Mouse (Mus musculus): ENCODE results near the gene Slc35g3.

The Slc35g3 gene

DNA sequence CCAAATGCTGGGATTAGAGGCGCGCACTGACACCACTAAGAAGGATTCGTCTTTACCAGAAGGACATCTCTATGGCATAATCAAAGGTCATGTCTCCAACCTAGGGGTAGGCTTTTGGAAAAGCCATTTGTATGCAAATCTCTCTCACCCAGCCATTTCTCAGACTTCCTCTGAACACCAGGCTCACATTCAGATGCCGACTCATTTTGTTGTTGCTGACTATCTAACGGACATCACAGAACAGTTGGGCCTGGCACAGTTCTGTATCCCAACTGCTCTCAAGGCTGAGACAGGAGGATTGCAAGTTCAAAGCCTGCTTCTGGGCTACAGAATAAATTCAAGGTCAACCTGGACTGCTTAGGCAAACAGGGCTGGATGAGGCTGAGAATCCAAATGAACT lies 25.5 kb upstream of the Slc35g3 start:
- DNase-seq (ENCODE audit: low read depth, low spot score) = no peak

DNA sequence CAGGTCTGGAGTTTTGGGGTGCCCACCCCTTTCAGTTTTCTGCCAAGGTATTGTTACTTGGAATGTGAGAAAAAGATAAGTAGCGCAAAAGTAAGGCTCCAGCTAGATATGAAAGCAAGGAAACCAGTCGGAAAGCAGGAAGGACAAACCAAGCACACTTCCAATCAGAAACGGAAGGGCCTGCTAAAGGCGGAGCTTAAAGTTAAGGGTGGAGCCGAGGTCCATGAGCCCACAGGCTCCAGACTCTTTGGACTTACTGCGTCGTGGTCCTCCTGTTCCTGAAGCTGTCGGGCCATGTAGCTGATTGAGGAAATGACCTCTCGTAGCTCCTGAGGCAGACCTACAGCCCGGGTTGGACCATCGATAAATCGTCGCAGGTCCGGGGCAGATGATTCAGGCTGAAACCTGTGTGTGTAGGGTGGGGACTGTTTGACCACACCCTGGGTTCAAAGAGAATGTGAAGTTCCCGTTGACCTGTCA lies 23.1 kb upstream of the Slc35g3 start:
- no peak for DNase-seq (ENCODE audit: low read depth, low spot score)

DNA sequence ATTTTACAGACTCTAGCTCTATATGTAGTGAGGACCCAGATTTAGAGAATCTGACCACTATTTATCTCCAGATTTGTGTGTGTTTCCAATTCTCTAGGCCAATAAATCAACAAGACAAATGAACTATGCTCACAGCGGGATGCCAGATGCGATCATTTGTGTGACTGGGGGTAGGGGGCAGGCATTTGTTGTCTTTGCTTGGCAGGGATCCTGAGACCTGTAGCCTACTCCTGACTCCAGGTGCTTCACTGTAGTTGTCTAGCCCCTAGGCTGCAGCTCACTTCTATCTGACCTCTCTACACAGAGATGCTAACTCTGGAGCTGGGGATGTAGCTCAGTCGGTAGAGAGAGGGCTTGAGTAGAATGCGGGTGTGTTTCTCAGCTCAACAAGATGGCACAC lies 20.1 kb upstream of the Slc35g3 start:
- DNase-seq (ENCODE audit: low read depth, low spot score) = no peak

DNA sequence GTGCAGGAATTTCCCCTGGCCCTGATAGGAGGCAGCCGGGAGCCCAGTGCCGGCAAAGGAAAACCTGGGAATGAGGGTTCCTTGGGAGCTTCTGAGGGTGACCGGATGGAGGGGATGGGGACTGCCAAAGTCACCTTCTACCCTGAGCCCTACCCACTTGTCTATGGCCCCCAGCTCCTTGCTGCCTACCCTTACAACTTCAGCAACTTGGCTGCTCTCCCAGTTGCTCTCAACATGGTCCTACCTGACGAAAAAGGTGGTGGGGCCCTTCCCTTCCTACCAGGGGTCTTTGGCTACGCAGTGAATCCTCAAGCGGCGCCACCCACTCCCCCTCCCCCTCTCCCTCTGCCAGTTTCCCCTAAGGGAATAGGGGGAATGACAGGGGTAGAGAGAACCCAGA lies 17.2 kb upstream of the Slc35g3 start:
- DNase-seq (ENCODE audit: low read depth, low spot score) = no peak

DNA sequence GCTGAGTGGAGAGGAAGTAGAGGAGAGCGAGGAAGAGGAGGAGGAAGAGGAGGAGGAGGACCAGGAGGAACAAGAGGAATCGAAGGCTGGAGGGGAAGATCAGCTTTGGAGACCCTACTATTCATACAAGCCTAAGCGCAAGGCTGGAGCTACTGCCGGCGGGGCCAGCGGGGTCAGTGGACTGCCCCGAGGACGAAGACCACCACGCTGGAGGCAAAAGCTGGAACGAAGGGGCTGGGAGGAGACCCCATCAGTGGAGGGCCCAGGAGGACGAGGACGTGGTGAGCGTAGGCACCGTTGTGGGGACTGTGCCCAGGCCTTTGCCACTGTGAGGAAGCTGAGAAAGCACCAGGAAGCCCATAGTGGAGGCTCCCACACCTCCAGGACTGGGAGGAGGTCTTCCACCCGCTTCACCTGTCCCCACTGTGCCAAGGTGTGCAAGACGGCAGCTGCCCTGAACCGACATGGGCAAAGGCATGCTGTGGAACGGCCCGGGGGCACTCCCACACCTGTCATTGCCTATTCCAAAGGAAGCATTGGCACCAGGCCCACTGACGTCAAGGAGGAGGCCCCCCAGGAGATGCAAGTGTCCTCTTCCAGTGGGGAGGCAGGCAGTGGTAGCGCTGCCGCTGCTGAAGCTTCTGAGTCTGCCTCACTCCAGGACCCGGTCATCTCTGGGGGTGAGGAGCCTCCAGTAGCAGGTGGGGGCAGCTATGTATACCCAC lies 16.7 kb upstream of the Slc35g3 start:
- no peak for DNase-seq (ENCODE audit: low read depth, low spot score)

DNA sequence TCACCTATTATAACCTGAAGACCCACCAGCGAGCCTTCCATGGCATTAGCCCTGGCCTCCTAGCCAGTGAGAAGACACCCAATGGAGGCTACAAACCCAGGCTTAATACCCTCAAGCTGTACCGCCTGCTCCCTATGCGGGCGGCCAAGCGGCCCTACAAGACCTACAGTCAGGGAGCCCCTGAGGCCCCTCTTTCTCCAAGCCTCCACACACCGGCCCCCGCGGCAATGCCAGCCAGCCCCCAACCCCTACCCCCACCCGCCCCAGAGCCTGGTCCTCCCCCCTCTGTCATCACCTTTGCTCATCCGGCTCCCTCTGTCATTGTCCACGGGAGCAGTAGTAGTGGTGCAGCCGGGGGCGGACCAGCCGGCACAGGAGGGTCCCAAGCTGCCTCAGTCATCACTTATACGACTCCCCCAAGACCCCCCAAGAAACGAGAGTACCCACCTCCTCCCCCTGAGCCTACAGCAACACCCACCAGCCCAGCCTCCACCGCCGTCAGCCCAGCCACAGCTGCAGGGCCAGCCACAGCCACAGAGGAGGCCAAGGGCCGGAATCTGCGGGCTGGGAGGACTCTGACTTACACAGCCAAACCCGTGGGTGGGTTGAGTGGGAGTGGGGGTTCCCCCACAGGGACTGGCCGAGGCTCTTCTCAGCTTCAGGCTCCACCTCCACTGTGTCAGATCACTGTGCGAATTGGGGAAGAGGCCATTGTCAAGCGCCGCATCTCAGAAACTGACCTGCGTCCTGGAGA lies 15.9 kb upstream of the Slc35g3 start:
- DNase-seq (ENCODE audit: low read depth, low spot score) = no peak

DNA sequence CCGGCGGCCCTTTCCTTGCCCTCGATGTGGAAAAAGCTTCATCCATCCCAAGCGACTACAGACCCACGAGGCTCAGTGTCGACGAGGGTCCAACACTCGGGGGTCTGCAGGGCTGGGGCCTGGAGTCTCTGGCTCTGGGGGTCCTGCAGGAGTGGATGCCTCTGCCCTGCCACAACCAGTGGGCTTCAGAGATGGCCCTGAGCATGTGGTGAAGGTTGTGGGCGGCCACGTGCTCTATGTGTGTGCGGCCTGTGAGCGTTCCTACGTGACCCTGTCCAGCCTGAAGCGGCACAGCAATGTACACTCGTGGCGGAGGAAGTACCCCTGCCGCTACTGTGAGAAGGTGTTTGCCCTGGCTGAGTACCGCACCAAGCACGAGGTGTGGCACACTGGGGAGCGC lies 14.7 kb upstream of the Slc35g3 start:
- DNase-seq (ENCODE audit: low read depth, low spot score) = no peak

DNA sequence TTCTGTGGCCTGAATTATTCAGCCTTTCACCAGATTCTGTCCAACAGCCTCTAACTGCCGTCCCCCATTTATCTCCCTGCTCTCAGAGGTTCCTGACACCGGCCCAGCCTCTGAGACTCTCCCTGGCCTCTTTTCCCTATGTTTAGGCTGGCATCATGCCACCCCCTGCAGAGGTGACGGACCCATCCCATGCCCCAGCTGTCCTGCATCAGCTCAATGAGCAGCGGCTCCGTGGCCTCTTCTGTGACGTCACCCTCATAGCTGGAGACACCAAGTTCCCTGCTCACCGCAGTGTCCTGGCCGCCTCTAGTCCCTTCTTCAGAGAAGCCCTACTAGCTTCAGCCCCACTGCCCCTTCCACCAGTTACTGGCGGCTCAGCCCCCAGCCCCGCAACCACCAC lies 13.9 kb upstream of the Slc35g3 start:
- DNase-seq (ENCODE audit: low read depth, low spot score) = no peak

DNA sequence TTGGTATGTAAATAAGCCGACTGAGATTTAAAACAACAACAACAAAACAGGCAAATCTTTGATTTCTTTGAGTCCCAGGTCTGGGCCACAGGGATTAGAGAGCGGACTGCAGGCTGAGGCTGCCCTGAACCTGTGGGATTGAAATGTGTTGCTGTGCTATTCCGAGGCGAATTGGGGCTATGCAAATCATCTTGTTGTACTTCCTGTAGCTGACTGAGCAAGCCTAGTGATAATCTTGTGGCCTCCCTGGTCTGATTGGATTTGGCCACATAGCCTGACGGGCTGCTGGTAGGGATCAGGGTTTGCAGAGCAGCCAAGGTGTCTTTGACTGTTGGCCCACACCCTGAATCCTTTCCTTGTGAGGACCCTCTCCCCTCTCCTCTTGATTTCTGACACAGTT lies 13.2 kb upstream of the Slc35g3 start:
- no peak for DNase-seq (ENCODE audit: low read depth, low spot score)

DNA sequence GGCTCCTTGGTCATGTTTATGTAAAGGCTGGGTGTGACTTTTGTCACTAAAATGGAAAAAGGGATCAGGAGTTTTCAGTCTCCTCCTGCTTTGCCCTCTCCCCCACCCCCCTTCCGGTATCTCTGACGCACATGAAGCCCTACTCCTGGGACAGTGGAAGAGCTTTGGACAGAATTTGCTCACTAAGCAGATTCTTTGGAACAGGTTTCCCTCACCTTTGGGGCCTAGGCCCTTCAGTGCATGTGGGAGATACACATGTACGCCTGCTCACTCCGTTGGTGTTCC lies 5.8 kb upstream of the Slc35g3 start:
- no peak for DNase-seq (ENCODE audit: low read depth, low spot score)

DNA sequence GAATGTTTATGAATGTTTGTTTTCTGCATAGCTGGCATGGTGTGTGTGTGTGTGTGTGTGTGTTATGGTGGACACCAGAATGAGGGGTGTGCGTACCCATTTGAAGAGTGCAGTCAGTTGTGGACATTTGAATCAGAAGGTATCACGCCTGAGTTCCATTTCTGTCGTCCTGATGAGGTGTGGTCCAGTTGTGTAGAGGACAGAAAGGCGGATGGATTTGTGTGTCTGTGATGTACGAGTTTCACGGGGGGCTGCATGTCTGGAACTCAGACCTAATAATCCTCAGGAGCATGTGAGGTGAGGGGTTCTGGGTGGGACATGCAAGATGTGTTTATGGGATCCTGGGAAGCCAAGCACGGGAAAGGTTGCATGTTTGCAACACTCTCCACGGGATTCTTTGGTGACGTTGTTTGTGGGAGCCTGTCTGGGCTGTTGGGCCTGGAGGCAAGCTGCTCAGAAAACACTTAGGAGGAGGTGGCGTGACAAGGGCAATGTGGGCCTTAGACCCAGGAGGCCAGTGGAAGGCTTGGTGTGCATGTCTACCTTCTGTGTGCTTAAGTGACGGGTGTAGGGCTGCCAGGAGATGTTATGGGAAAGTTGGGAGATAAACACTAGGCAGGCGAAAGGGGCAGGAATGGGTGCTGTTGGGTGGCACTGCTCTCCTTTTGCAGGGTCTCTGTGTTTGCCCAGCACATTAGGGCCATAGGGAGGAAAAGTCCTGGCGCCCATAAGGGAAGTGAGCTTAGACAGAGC lies 5.3 kb upstream of the Slc35g3 start:
- no peak for DNase-seq (ENCODE audit: low read depth, low spot score)

DNA sequence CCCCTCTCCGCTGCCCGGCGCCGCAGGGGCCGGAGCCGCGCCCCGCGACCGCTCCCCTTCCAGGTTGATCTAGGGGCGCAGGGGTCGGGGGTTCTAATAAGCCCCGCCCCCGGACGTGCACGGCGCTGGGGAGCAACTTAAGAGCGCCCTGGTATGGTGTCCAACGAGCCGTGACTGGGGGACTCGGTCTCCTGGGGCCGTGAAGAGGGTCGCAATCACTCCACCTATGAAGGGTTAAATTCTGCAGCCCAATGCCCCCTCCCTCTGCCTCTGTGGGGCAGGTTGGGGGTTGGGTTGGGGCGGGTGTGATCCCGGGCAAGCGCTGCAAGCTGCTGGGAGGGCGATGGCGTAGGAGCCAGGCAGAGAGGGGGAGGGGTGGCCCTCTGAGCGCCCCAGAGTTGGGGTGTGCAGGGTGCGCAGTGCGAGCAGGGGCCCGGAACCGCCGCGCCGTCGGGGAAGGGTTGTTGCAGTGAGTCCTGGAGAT lies 4.4 kb upstream of the Slc35g3 start:
- peak; percentile 40 for DNase-seq (ENCODE audit: low read depth, low spot score)

DNA sequence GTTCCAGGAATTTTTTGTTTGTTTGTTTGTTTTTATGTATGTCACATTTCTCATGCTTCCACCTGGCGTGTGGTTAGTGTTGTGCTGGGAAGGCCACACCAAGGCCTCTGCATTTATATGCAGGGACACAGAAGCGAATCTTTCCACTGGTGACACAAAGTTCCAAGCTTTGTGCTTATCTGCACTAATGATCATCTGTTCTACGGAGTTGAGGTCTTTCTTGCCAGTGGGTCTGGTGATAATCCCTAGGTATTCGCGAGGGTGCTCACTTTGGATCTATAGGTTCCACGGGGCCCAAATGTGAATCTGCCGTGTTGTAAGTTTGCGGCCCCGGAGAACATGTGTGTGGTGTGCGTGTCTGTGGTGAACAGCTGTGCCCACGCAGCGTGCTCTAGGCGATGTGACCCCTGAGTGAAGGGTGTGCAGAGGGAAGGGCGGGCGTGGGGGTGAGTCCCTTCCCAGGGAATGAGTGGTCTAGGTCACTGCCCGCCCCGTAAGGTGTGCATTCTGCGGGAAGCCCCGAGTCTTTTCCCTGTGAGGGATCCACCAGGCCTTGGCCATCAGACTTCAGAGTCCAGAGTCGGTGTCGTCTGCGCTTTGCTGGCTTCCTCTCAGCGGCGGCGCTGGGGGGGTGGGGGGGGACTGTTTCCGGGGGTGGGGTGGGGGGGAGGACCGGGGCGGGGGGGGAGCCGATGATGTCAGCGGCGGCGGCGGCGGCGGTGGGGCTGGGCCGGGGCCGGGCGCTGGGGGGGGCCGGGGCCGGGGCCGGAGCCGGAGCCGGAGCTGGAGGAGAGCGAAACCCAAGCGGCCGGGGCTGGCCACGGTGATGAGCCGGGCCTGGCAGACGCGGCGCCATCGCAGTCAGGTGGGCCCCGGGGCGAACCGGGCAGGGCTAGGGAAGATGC lies 3.7 kb upstream of the Slc35g3 start, which contains the start of gene Zbtb4:
Gene Zbtb4, plus strand, starts transcription at position 692 of the 905 bp plus-strand sequence.
- DNase-seq (ENCODE audit: low read depth, low spot score) = peak; percentile 15

DNA sequence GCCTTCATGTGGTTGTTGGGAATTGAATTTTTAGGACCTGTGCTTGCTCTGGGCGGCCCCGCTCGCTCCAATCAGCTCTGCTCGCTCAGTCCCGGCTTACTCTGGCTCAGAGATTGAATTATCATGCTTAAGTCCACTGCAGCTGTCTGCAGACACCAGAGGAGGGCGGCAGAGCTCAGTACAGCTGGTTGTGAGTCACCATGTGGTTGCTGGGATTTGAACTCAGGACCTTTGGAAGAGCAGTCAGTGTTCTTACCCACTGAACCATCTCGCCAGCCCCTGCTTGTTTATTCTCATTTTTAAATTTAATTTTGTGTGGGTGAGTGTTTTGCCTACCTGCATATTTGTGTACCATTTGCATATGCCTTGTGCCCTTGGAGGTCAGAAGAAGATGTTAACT lies 1.8 kb upstream of the Slc35g3 start:
- peak; percentile 21 for DNase-seq (ENCODE audit: low read depth, low spot score)

DNA sequence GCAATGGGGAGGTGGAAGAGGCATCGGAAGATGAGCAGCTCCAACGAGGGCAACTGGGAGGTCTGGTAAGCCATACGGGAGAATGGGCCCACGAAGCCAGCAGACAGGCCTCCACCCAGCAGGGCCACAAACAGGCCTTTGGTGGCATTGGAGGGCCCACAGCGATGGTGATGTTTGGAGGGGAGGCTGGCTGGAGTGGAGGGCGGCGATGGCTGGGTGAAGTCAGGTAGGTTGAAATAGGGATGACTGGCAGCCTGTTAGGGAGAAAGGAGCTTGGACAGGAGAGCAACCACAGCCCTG lies 917 bp downstream of the Slc35g3 start:
- no peak for DNase-seq (ENCODE audit: low read depth, low spot score)

DNA sequence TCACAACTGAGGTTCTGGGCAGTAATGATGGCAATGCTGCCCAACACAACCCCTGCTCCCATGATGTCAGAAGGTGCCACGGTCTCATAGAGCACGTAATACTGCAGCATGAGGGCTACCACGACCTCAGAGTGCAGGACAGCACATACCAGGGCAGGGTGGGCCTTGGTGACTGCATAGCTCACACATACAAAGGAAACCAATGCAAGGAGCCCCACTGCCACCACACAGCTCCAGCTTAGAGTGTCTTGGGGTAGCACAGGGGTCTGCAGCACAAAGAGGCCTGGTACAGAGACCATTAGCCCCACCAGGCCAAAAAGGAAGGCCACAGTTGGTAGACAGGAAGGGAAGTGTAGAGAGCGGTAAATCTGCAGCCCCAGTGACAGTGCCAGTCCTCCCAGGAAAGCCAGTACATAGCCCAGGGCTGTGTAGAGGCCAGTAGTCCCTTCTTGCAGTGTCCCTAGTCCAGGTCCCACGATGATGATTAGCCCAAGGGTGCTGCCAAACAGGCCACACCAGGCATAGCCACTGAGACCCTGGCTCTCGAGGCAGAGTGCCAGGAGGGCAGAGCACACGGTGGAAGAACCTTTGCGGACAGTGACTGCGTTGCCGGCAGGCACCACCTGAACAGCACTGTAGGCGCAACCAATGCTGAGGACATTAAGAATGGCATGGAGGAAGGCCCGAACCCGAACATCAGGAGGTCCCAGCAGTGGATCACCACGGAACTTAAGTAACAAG lies 1.4 kb downstream of the Slc35g3 start:
- DNase-seq (ENCODE audit: low read depth, low spot score) = no peak

DNA sequence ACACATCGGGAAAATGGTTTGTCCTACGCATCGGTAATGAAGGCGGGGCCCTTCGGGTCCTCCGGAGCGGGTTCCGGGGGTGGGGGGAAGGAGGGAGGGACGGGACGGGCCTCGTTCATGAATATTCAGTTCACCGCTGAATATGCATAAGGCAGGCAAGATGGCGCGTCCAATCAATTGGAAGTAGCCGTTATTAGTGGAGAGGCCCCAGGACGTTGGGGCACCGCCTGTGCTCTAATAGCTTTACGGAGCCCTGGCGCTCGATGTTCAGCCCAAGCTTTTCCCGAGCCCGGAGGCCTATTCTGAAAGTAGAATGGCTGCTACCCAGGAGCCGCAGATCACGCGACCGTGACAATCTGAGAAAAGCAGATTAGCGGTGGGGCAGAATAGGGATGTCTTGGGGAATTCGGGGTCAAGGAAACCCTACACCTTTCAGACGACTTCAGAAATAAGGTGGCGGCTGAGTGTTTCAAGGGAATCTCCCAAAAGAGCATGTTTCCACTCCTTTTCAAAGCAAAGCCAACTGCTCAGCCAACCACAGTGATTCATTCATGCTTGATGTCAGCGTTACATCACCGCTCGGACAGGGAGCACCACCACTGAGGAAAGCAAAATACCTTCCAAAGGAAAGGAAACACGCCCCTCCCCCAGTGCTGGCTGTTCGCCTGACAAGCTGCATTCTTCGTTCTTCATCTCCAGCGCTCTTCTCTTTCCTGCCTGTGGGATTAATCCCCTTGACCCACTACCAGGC lies 2.6 kb downstream of the Slc35g3 start:
- peak; percentile 95 for DNase-seq (ENCODE audit: low read depth, low spot score)

DNA sequence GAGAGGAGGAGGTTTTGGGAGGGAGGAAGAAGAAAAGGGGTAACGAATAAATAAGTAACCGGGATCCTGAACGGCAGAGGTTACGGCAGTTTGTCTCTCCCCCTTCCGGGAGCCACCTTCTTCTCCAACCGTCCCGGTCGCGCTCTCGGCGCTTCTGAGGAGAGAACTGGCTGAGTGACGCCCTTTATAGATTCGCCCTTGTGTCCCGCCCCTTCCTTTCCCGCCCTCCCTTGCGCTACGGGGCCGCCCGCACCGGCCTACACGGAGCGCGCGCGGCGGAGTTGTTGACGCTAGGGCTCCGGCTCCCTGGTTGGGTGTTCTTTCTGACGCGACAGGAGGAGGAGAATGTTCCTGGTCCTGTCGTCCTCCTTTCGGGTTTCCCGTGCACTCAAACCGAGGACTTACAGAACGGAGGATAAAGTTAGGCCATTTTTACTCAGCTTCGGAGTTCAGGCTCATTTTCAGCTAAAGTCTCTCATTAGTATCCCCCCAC lies 3.2 kb downstream of the Slc35g3 start, which contains the start of gene Polr2a:
Gene Polr2a, minus strand, starts transcription at position 160 of the 493 bp plus-strand sequence.
- DNase-seq (ENCODE audit: low read depth, low spot score) = peak; percentile 98

DNA sequence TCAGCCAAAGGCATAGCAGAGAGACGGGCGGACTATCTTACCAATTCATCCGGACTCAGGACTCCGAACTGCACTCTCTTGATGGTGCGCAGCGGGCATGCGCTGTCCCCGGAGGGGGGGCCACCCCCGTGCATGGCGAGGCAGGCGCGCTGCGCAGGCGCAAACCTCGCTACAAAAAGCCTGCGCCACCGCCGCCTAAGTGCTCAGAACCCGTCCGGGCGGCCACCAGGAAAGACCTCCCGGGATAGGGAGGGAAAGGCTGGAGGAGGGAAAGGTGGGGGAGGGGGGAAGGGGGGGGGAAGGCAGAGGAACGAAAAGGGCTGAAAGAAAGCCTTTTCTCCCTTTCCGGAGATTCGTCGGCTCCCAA lies 3.7 kb downstream of the Slc35g3 start:
- peak; percentile 96 for DNase-seq (ENCODE audit: low read depth, low spot score)

Measured in mesoderm, embryonic 11.5 days (tissue).